Mouse (Mus musculus) kidney, adult 8-10 months (tissue): ENCODE measurements around the gene Cdh4.
A peak's percentile ranks its signal among the peaks of the same experiment; 100 is the strongest.

Source experiments
- DNase-seq, 2 experiments: peaks; one replicate each; pipeline ENCODE4 v3.0.0; 2022

The Cdh4 gene

GRCm38 (mm10) chr2:179442191-179442540 lies at the start of gene Cdh4:
Gene Cdh4 (plus strand): TSS chr2:179442431.
- DNase-seq = peak; percentile 59 to 68

- no peak for DNase-seq
Observed at GRCm38 (mm10) chr2:179395442-179395841, 46.8 kb upstream of the Cdh4 start.

- peak in 1 of 2 experiments; percentile 2 for DNase-seq
Observed at GRCm38 (mm10) chr2:179399645-179400249, 42.5 kb upstream of the Cdh4 start.

GRCm38 (mm10) chr2:179410866-179411561 lies 31.2 kb upstream of the Cdh4 start:
- DNase-seq = no peak

GRCm38 (mm10) chr2:179412966-179413365 lies 29.3 kb upstream of the Cdh4 start:
- no peak for DNase-seq

DNA sequence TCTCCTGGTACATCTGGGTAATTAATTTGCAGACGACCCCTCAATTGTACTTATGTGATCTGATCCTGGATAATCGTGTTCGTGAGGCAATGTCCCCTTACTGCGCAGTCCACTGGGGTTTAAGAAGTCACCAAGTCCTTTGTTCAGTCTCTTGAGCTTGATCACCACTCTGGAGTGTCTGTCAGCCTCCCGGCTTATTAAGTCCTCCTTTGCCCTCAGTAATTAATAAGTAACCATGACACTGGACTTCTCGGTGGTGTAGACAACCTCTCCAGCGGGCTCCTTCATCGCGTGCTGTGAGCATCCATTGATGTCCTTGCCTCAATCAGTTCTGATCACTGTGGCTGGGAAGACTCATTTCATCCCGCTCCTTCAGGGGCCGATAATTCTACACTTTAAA lies 28.0 kb upstream of the Cdh4 start:
- peak; percentile 4 to 5 for DNase-seq

DNA sequence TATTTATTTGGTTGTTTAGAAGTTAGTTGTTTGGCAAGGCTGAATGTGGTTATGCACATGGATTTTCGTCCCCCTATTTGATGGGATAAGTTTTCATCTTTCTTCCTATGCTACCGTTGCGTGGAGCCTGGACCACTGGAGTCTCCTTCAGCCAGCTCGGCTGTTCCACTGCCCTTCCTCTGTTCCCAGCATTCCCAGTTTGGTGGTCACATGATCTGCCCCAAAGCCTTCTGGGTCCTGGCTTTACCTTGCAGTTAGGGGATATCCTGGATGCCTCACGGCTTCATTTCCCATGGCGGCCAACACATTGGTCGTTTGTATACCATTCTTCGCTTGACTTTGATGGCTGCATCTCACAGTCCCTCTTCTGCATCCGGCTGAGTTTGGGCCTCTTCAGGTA lies 27.5 kb upstream of the Cdh4 start:
- DNase-seq = no peak

DNA sequence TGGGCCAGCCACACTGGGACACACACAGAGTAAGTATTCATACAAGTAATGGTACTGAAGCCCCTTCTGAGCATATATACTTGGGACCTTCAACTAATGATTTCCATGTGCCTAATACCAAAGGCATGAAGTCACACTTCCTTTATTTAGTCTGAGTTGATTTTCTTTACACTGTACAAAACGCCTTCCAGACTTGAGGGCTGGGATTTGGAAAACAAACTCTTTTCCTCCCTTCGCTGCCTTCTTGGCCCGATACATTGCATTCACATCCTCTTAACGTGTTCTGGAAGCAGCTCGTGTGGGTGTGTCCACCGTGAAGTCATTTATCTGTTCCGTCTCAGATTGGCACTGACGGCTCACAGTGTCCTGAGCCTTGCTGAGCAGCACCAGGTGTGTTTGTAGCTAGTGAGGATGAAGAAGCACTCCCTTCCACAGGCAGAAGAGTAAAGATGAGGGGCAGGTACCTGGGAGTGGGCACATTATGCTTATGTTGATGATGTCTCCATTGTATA lies 26.3 kb upstream of the Cdh4 start:
- DNase-seq = no peak

- DNase-seq = no peak
Observed at GRCm38 (mm10) chr2:179416587-179417227, 25.5 kb upstream of the Cdh4 start.

DNA sequence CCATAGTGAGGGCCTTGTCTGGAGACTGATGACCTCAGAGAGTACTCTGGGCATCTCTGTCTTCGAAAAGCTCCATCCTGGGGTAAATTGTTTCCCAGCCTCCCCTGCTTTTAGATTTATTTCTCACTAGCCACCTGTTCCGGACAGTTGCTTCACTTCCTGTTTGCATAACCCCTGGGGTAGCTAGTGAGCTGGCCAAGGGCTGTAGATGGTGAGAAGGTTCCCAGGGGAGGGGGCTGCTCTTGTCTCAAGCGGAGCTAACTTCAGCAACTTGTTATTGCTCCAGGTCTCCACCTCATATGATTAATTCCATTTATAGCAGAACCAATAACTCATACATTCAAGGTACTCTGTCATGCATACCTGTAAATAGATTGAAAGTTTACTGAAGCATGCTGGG lies 16.6 kb upstream of the Cdh4 start:
- DNase-seq = no peak

- DNase-seq = no peak
Observed at GRCm38 (mm10) chr2:179428889-179429288, 13.3 kb upstream of the Cdh4 start.

GRCm38 (mm10) chr2:179440161-179440560 lies 2.1 kb upstream of the Cdh4 start:
- DNase-seq = no peak

- no peak for DNase-seq
Observed at GRCm38 (mm10) chr2:179441086-179441485, 1.1 kb upstream of the Cdh4 start.

- peak in 1 of 2 experiments; percentile 6 for DNase-seq
Observed at GRCm38 (mm10) chr2:179441717-179442116, 514 bp upstream of the Cdh4 start.

GRCm38 (mm10) chr2:179442541-179443225 lies 452 bp downstream of the Cdh4 start:
- peak; percentile 6 to 15 for DNase-seq

DNA sequence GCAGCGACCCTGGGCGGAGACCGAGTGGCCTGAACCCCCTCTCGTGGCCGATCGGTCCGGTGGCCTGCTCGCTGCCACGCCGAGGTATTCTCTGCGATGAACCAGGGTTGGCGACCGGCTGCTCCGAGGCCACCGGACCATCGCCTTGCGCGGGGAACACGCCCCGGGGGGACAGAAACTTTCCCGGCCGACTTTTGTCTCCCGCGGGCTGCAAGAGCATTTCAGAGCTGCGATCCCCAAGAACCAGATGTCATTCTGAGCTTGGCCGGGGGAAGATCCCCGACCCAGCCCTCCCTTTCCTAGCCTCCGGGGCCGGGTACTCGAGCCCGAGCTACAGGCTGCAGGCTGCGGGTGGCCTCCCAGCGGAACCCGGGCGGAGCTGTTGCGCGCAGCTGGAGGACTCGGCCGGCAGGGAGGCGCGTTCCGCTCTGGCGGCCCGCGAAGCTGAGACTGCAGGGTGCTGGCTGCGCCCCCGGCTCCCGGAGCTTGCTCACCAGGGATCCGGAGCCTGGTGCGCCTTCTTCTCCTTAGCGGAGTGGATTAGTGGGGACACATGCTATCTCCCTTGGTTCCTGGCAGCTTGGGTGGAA lies 1.1 kb downstream of the Cdh4 start:
- DNase-seq = peak; percentile 38 to 46

DNA sequence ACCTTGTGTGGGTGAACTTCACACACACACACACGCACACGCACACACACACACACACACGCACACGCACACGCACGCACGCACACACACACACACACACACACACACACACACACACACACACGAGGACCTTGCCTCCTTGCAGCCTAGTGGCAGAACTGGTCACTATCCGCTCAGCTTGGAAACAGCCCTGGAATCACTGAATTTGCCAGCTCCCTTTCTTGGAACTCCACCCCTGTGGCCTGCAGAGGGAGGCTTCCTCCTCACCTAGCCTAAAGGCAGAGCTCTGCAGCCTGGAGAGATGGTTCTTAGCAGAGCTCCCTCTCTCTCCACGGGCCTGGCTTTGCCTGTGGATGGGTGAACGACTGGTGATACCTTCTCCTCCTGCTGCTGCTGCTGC lies 1.7 kb downstream of the Cdh4 start:
- no peak for DNase-seq

GRCm38 (mm10) chr2:179448256-179448655 lies 6.0 kb downstream of the Cdh4 start:
- no peak for DNase-seq

DNA sequence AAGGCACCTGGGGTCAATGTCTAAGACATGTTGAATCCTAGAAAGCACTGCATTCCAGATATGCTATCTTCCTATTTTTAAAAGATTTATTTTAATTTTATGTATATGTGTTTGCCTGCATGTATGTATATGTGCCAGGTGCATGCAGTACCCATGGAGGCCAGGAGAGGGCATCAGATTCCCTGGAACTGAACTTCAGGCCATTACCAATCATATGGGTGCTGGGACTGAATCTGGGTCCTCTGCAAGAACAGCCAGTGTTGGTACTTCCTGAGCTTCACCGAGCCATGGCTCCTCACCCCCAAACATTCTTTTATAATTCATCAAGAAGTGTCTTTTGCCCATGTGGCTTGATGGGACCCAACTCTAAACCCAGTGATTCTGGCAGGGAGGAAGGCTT lies 6.8 kb downstream of the Cdh4 start:
- DNase-seq = no peak

GRCm38 (mm10) chr2:179459196-179459595 lies 17.0 kb downstream of the Cdh4 start:
- DNase-seq = no peak

DNA sequence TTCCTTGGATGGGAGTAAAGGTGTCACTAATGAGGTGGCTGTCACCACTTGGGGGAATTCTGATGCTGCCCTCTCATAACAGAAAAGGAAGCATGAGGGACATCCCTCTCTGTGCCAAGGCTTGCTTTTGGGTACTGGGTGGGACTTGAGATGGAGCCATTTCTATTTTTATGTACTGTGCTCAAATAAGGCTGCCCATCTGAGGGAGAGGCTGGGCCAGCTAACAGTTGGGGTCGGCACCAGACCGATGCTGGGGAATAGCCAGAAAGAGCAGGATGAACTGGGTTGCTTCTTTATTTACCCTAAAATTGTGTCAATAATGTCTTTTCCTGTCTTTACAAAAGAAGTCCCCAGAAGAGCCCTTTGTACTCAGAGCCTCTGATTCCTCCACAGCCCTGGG lies 17.4 kb downstream of the Cdh4 start:
- DNase-seq = no peak

GRCm38 (mm10) chr2:179463514-179463913 lies 21.3 kb downstream of the Cdh4 start:
- no peak for DNase-seq

DNA sequence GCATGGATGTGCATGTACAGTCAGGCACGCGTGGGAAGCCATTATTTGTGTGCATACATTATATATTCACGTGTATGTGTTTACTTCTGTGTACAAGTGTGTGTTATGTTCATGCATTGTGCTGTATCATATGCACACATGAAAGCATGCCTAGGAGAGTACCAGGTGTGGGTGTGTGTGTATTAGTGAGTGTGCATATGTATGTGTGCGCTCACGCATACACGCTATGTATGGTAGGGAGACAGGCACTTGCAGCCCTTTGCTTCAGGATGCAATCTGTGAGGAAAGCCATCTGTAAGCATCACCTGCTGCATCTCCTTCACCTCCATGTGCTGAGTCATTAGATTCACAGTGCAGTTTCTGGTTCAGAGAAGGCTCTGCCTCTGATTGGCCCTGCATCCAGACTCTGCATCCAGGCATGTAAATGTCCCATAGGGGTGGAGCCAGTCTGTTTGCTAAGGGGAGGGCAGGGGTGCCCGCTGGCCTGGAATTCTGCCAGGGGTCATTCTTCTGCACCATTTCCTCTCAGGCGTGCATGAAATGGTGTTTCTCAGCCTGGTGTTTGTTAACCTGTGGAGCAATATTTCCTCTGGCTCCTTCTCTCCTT lies 25.7 kb downstream of the Cdh4 start:
- DNase-seq = no peak
